Mouse (Mus musculus): Measurements from ENCODE around the gene Lepr.
"Not testable (repeated sequence)": the region's sequence is repeated elsewhere in the genome, so short reads cannot be mapped to it uniquely, and the experiment has no call there.

Gene Lepr

DNA sequence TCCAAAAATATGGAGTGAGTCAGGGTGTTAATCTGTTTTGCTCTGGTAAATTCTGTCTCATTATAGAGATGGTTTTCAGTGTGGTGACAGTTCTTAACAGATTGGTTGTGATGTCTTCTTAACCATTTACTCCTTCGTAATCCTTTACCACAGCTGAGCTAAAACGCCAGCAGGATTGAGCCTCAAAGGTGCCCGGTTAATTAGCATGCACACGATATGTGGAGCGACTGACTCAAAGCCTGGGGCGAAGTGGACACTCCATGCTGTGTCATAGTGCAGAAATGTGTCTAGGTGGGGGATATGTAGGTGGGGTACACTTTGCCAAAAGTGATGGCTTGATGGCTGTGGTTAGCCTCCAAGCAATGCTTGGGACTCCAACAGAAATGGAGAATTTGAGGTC lies 1.4 kb upstream of the Lepr start:
- DNase-seq (ENCODE audit: low read depth in 2 of 2, low spot score in 2 of 2), result no peak

DNA sequence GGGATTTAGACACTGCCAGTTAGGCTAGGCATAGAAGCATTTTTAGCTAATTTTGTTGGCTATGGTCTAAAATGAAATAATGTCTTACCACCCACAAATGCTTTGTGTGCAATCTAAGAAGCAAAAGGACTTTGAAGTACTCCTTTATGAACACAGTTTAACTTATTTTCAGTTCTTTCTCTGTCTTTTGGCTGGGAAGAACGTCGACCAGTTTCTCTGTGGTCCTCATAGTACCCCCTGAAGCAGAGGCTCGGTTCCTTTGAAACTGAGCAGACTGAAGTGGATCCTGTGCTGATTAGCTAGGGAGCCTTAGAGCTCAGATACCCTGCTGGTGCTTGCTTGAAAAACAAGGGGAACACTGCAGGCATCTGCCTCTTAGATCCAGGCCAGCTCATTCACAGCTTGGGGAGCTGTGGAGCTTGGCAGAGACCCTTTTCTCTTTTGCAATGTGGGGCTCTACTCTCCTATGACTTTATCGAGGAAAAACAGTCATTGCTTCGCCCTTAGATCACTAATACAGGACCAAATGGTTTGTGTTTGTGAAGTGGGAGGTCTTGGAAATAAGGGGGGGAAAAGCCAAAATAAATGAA lies 1.9 kb downstream of the Lepr start:
- no peak for DNase-seq (ENCODE audit: low read depth in 2 of 2, low spot score in 2 of 2)

GRCm38 (mm10) chr4:101721705-101722104 lies 4.5 kb downstream of the Lepr start:
- DNase-seq (ENCODE audit: low read depth in 2 of 2, low spot score in 2 of 2), result no peak

DNA sequence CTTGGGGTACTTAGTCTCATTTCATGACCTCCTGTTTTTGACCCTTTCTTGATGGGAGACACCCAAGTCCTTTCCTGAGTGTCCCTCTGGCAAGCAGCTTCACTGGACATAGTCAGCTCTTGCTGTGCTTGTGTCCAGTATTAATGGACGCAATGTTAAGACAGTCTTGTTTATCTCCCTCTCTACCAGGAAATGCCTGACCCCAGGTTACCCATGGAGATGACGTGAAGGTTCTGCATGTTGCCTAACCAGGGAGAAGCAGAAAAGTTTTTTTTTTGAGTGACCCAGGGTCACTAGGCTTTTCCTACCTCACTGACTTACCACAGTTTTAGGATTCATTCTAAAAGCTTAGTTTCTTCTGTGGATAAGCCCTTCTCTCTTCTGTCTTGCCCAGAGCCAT lies 24.8 kb downstream of the Lepr start:
- no peak for DNase-seq (ENCODE audit: low read depth in 2 of 2, low spot score in 2 of 2)

DNA sequence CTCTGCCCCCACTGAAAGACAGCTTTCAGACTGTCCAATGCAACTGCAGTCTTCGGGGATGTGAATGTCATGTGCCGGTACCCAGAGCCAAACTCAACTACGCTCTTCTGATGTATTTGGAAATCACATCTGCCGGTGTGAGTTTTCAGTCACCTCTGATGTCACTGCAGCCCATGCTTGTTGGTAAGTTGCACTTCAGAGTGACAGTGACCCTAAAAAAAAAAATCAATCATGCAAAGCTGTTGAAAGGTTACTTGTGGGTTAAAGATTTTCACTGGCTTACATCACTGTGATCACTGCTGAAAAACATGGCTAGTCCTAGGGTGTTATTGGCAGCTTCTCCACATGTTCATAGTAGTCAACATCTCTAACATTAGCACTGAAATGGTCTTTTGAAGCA lies 28.3 kb downstream of the Lepr start:
- no peak for DNase-seq (ENCODE audit: low read depth in 2 of 2, low spot score in 2 of 2)

GRCm38 (mm10) chr4:101760490-101760889 lies 43.3 kb downstream of the Lepr start:
- no peak for DNase-seq (ENCODE audit: low read depth in 2 of 2, low spot score in 2 of 2)

- DNase-seq (ENCODE audit: low read depth in 2 of 2, low spot score in 2 of 2), result not testable (repeated sequence)
Measured at GRCm38 (mm10) chr4:101843923-101844322, 126.7 kb downstream of the Lepr start, which contains the start of gene B020004J07Rik. B020004J07Rik (minus strand) TSS chr4:101844023.

DNA sequence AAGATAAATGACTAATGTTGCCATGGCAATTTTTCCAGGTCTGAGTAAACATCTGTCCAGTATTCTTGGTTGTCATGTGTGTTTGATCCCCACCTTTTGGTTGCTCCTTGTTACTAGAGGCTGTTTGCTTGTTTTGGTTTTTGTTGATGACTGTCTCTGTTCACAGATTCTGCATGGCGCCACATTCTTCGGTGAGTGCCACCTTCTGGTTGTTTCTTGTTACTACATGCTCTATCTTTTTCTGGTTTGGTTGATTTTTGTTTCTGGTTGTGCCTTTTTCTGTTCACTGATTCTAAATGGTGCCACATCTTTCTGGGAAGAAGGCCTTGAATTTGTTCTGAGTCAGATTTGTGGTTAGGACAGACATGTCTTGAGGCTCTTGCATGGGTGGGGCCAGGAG lies 133.7 kb downstream of the Lepr start:
- no peak for DNase-seq (ENCODE audit: low read depth in 2 of 2, low spot score in 2 of 2)

DNA sequence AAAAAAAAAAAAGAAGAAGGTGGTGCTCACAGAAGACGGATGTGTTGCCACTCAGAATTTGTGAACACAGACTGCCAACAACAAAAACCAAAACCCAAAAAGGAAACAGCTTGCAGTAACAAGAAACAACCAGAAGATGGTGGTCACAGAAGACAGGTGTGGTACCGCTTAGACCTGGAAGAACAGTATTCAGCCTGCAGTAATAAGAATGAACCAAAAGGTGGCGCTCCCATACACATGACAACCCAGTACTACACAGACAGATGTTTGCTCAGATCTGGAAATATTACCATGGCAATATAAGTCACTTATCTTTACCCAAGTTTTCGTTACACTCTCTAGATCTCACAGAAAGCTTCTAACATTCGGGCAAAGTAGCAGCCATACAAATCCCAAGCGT lies 143.7 kb downstream of the Lepr start:
- DNase-seq (ENCODE audit: low read depth in 2 of 2, low spot score in 2 of 2), result no peak

DNA sequence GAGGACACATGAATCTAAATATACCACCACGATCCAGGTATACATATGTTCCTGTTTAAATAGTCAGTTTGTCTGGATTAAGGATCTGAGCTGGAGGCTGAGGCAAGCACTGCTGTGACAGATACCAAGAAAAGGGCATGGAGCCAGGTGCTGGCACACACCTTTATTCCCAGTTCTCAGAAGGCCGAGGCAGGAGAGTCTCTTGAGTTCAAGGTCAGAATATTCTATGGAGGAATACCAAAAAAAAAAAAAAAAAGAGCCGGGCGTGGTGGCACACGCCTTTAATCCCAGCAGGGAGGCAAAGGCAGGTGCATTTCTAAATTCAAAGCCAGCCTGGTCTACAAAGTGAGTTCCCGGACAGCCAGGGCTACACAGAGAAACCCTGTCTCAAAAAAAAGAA lies 145.1 kb downstream of the Lepr start:
- DNase-seq (ENCODE audit: low read depth in 2 of 2, low spot score in 2 of 2), result no peak

All from CD8-positive naive resting alpha-beta T cell, adult 2 months (primary cell).